Mouse (Mus musculus) MEL (cell line): ENCODE results near the gene Col15a1.

Experiments used
- CTCF ChIP-seq, 3 experiments: IDR thresholded peaks in 2 of 3; conservative IDR thresholded peaks in 1 of 3; 2 replicates each; pipeline ENCODE4 v1.5.1; 2011 to 2012; ENCODE audit warnings: low read length in 3 of 3, low read depth in 2 of 3, mild to moderate bottlenecking in 2 of 3, improper control_type of control experiment in 1 of 3, inconsistent platforms in 1 of 3, mixed read lengths in 1 of 3, moderate library complexity in 1 of 3; ENCODE audit not compliant: control insufficient read depth in 1 of 3, insufficient read depth in 1 of 3, poor library complexity in 1 of 3, severe bottlenecking in 1 of 3
- GABPA ChIP-seq: IDR thresholded peaks from 2 replicates; pipeline ENCODE4 v1.6.1; 2012; ENCODE audit warnings: low read depth, mild to moderate bottlenecking, inconsistent platforms, low read length, improper control_type of control experiment, moderate library complexity
- JUND ChIP-seq: IDR thresholded peaks from 2 replicates; pipeline ENCODE4 v1.6.1; 2011; ENCODE audit warnings: low read depth, mild to moderate bottlenecking, improper control_type of control experiment, low read length
- POLR2A ChIP-seq, 2 experiments: IDR thresholded peaks; 2 replicates each; pipeline ENCODE4 v1.6.1; 2011 to 2012; ENCODE audit warnings: low read length in 2 of 2, mild to moderate bottlenecking in 2 of 2, control low read depth in 1 of 2, improper control_type of control experiment in 1 of 2, low read depth in 1 of 2, moderate library complexity in 1 of 2; ENCODE audit not compliant: control insufficient read depth in 1 of 2, insufficient read depth in 1 of 2, poor library complexity in 1 of 2
- SMC3 ChIP-seq: IDR thresholded peaks from 2 replicates; pipeline ENCODE4 v1.6.1; 2011; ENCODE audit warnings: low read depth, low read length, improper control_type of control experiment
- TCF12 ChIP-seq: IDR thresholded peaks from 2 replicates; pipeline ENCODE4 v1.6.1; 2014; ENCODE audit warnings: low read depth, mild to moderate bottlenecking, inconsistent platforms, low read length, improper control_type of control experiment, moderate library complexity
- USF1 ChIP-seq: IDR thresholded peaks from 2 replicates; pipeline ENCODE4 v1.6.1; 2014; ENCODE audit warnings: low read depth, mild to moderate bottlenecking, inconsistent platforms, low read length, improper control_type of control experiment, moderate library complexity

GRCm38 (mm10) chr4:47287468-47287867 is 79.5 kb downstream of the Col15a1 start:
- no peak for TF ChIP-seq SMC3
- no peak for TF ChIP-seq CTCF (IDR thresholded peaks at IDR 0.05 in 2 of 3, conservative IDR thresholded peaks at IDR 0.05 in 1 of 3; ENCODE audit: control insufficient read depth in 1 of 3, insufficient read depth in 1 of 3, low read depth in 2 of 3, low read length in 3 of 3, poor library complexity in 1 of 3, severe bottlenecking in 1 of 3)
- TF ChIP-seq TCF12: no peak
- TF ChIP-seq JUND: no peak
- TF ChIP-seq GABPA: no peak
- TF ChIP-seq POLR2A (IDR thresholded peaks at IDR 0.05; ENCODE audit: control insufficient read depth in 1 of 2, insufficient read depth in 1 of 2, low read depth in 1 of 2, low read length in 2 of 2, poor library complexity in 1 of 2): no peak
- no peak for TF ChIP-seq USF1
